Mouse (Mus musculus) heart, embryonic 12.5 days (tissue): ENCODE measurements at regions not wholly inside any gene's neighbourhood (a gene's known extent, or its start where the extent isn't known, plus 50 kb on each side); places are given as distances from the start of the nearest gene placed in this dataset.

Experiments used
- ATAC-seq: fragments of 200-750 bp; cut with Nextera tagmentation; 2 replicates; pipeline ENCODE4 v1.8.0; 2017; ENCODE audit warnings: moderate TSS enrichment, moderate library complexity; ENCODE audit not compliant: insufficient number of reproducible peaks, low FRiP score
- H3K27ac ChIP-seq: fragments of 300-500 bp; sonication (generic); 2 replicates; pipeline ENCODE4 v1.5.1; 2016; ENCODE audit warnings: mild to moderate bottlenecking, moderate library complexity; ENCODE audit not compliant: poor library complexity, severe bottlenecking
- H3K27me3 ChIP-seq: fragments of 300-500 bp; sonication (generic); replicated peaks from 2 replicates; pipeline ENCODE4 v1.6.1; 2016; ENCODE audit warnings: mild to moderate bottlenecking, moderate library complexity
- H3K36me3 ChIP-seq: fragments of 300-500 bp; sonication (generic); 2 replicates; pipeline ENCODE4 v1.6.1; 2016; ENCODE audit warnings: mild to moderate bottlenecking, moderate library complexity
- H3K4me1 ChIP-seq: fragments of 300-500 bp; sonication (generic); replicated peaks from 2 replicates; pipeline ENCODE4 v1.6.1; 2016; ENCODE audit warnings: mild to moderate bottlenecking
- H3K4me2 ChIP-seq: fragments of 300-500 bp; sonication (generic); 2 replicates; pipeline ENCODE4 v1.6.1; 2016; ENCODE audit warnings: mild to moderate bottlenecking, moderate library complexity
- H3K4me3 ChIP-seq: fragments of 300-500 bp; sonication (generic); 2 replicates; pipeline ENCODE4 v1.5.1; 2016; ENCODE audit warnings: mild to moderate bottlenecking
- H3K9ac ChIP-seq: fragments of 300-500 bp; sonication (generic); 2 replicates; pipeline ENCODE4 v1.6.1; 2016; ENCODE audit warnings: mild to moderate bottlenecking, moderate library complexity
- H3K9me3 ChIP-seq: fragments of 300-500 bp; sonication (generic); replicated peaks from 2 replicates; pipeline ENCODE4 v1.6.1; 2016; ENCODE audit warnings: mild to moderate bottlenecking, moderate library complexity
- WGBS: fragments of 180-500 bp; shearing (Covaris S2); methylation state at CpG from one replicate; pipeline ENCODE4 v1.1.7; 2016; 5-methylcytosine and 5-hydroxymethylcytosine counted together

- 66% methylated on average over 1 of the region's 1 CpGs for WGBS
- Histone ChIP-seq H3K36me3 (no peaks in the 10 kb centered on the region), H3K27me3 (no peaks in the 10 kb centered on the region), H3K9me3 (no peaks in the 10 kb centered on the region), H3K9ac (no peak overlapping the region), H3K4me3 (no peak overlapping the region), H3K4me2 (no peak overlapping the region), H3K4me1 (no peaks in the 10 kb centered on the region), H3K27ac (no peak overlapping the region)
- ATAC-seq = no peak
Observed at GRCm38 (mm10) chr14:111877524-111877923, 202.6 kb downstream of the Slitrk5 start.

GRCm38 (mm10) chr14:111878033-111878432, 203.1 kb downstream of the Slitrk5 start:
- no peaks in the 10 kb centered on the region for H3K4me1 ChIP-seq
- H3K9ac ChIP-seq = no peak overlapping the region
- WGBS = 81% methylated on average over 2 of the region's 2 CpGs
- no peak overlapping the region for H3K27ac ChIP-seq
- no peaks in the 10 kb centered on the region for H3K27me3 ChIP-seq
- no peaks in the 10 kb centered on the region for H3K36me3 ChIP-seq
- H3K9me3 ChIP-seq = no peaks in the 10 kb centered on the region
- no peak overlapping the region for H3K4me2 ChIP-seq
- no peak overlapping the region for H3K4me3 ChIP-seq
- ATAC-seq = no peak

- Histone ChIP-seq H3K9me3 (no peaks in the 10 kb centered on the region), H3K4me2 (no peak overlapping the region), H3K9ac (no peak overlapping the region), H3K27ac (no peak overlapping the region), H3K27me3 (no peaks in the 10 kb centered on the region), H3K4me1 (no peaks in the 10 kb centered on the region), H3K36me3 (no peaks in the 10 kb centered on the region), H3K4me3 (no peak overlapping the region)
- ATAC-seq = no peak
Observed at GRCm38 (mm10) chr14:111883952-111884351, 209.1 kb downstream of the Slitrk5 start.

GRCm38 (mm10) chr14:111887688-111888087, 212.8 kb downstream of the Slitrk5 start:
- Histone ChIP-seq H3K27me3 (no peaks in the 10 kb centered on the region), H3K4me2 (no peak overlapping the region), H3K9ac (no peak overlapping the region), H3K9me3 (no peaks in the 10 kb centered on the region), H3K27ac (peak overlapping the region; percentile 79), H3K36me3 (no peaks in the 10 kb centered on the region), H3K4me3 (no peak overlapping the region), H3K4me1 (0 out of 2 replicates have a peak, but pooled peaks cover 3% of the 10 kb centered on the region)
- peak; percentile 73 for ATAC-seq
- WGBS = 14% methylated on average over 2 of the region's 2 CpGs

- 41% methylated on average over 2 of the region's 2 CpGs for WGBS
- H3K4me2 ChIP-seq = no peak overlapping the region
- no peak for ATAC-seq
- no peak overlapping the region for H3K9ac ChIP-seq
- no peaks in the 10 kb centered on the region for H3K9me3 ChIP-seq
- H3K27me3 ChIP-seq = no peaks in the 10 kb centered on the region
- no peak overlapping the region for H3K27ac ChIP-seq
- no peak overlapping the region for H3K4me3 ChIP-seq
- H3K36me3 ChIP-seq = no peaks in the 10 kb centered on the region
- 0 out of 2 replicates have a peak, but pooled peaks cover 3% of the 10 kb centered on the region for H3K4me1 ChIP-seq
Observed at GRCm38 (mm10) chr14:111888781-111889180, 213.9 kb downstream of the Slitrk5 start.
